In genomic region chr12:32829321-32830090, GRCm38 (mm10) we compare ENCODE assay signal across 14 mouse cellular contexts. TPM values are rescaled to one million over a fixed set of nuclear protein-coding genes. Genes with fewer than 3 reads are reported as not detected.
A peak's percentile ranks its signal among the peaks of the same experiment; 100 is the strongest.
DNase-seq lines count a peak whose midpoint lies in the region; ATAC-seq and TF ChIP-seq lines count a peak whose summit lies in the region.
"Had no signal": no experiment of that assay in that cellular context is flagged by ENCODE, and none has a peak within 500 bp of the region (broad histone marks: within the 10 kb centered on the region; RNA-seq: fewer than 3 reads in every experiment).

No protein-coding gene starts in this region.

- no peak overlapping the region for H3K4me3 ChIP-seq in gastrocnemius, adult 2 months
- H3K4me3 ChIP-seq in midbrain, embryonic 11.5 days (ENCODE audit: low read depth, low read length) = no peak overlapping the region
- H3K4me3 ChIP-seq in midbrain, embryonic 10.5 days = no peak overlapping the region
- no peak overlapping the region for H3K4me3 ChIP-seq in cerebellum, adult 2 months (replicated peaks; ENCODE audit: insufficient read depth, low read depth, low read length)
- H3K4me3 ChIP-seq: forebrain, embryonic 13.5 days; heart, embryonic 15.5 days; intestine, embryonic 15.5 days; neural tube, embryonic 15.5 days had no signal

- peak overlapping the region; percentile 79 for H3K27ac ChIP-seq in gastrocnemius, adult 2 months
- no peak overlapping the region for H3K27ac ChIP-seq in midbrain, embryonic 11.5 days (ENCODE audit: low read depth, low read length)
- H3K27ac ChIP-seq in midbrain, embryonic 10.5 days (replicated peaks) = no peak overlapping the region
- no peak overlapping the region for H3K27ac ChIP-seq in cerebellum, adult 2 months (ENCODE audit: insufficient read depth, low read length)
- H3K27ac ChIP-seq: forebrain, embryonic 13.5 days; heart, embryonic 15.5 days; intestine, embryonic 15.5 days; neural tube, embryonic 15.5 days had no signal

- peaks cover 3% of the 10 kb centered on the region; the same call in 1 of the 2 replicates for H3K36me3 ChIP-seq in midbrain, embryonic 11.5 days (ENCODE audit: control insufficient read depth, insufficient read depth, low read length)
- H3K36me3 ChIP-seq in midbrain, embryonic 10.5 days = peaks cover 64% of the 10 kb centered on the region
- H3K36me3 ChIP-seq: intestine, embryonic 15.5 days had no signal

- H3K9me3 ChIP-seq in midbrain, embryonic 11.5 days (ENCODE audit: control insufficient read depth, low read length) = no peaks in the 10 kb centered on the region
- no peaks in the 10 kb centered on the region for H3K9me3 ChIP-seq in midbrain, embryonic 10.5 days (replicated peaks)
- H3K9me3 ChIP-seq: forebrain, embryonic 13.5 days; heart, embryonic 15.5 days; intestine, embryonic 15.5 days; neural tube, embryonic 15.5 days had no signal

- H3K27me3 ChIP-seq in midbrain, embryonic 11.5 days (ENCODE audit: control insufficient read depth, insufficient read depth, low read length) = no peaks in the 10 kb centered on the region
- H3K27me3 ChIP-seq in midbrain, embryonic 10.5 days (ENCODE audit: low read depth, poor library complexity, severe bottlenecking) = no peaks in the 10 kb centered on the region
- no peaks in the 10 kb centered on the region for H3K27me3 ChIP-seq in cerebellum, adult 2 months (ENCODE audit: control insufficient read depth, insufficient read depth, low read length)
- H3K27me3 ChIP-seq: forebrain, embryonic 13.5 days; heart, embryonic 15.5 days; intestine, embryonic 15.5 days; neural tube, embryonic 15.5 days had no signal

- TF ChIP-seq POLR2A in cerebellum, adult 2 months (IDR thresholded peaks at IDR 0.05; ENCODE audit: borderline replicate concordance, insufficient read depth, low read length) = no peak

- H3K9ac ChIP-seq in midbrain, embryonic 11.5 days (ENCODE audit: low read length) = no peak overlapping the region
- H3K9ac ChIP-seq: forebrain, embryonic 13.5 days; heart, embryonic 15.5 days; intestine, embryonic 15.5 days; neural tube, embryonic 15.5 days had no signal

- intact Hi-C loops in gastrocnemius, adult 2 months (cut with DNase I) = loop anchor here (2.0 kb wide), 1 partner anchor 191 kb away; no protein-coding TSS in a partner anchor

- peak; percentile 45 for DNase-seq in gastrocnemius, adult 2 months
- no peak for DNase-seq in gastrocnemius, adult 18-20 months (ENCODE audit: low spot score)
- DNase-seq in midbrain, embryonic 11.5 days (ENCODE audit: low spot score, missing footprints) = peak; percentile 70
- no peak for DNase-seq in midbrain, embryonic 10.5 days (ENCODE audit: low spot score)
- DNase-seq in cerebellum, adult 2 months = peak; percentile 45 to 60
- peak; percentile 33 to 56 for DNase-seq in kidney, postnatal 25 days
- no peak for DNase-seq in heart, adult 18-20 months
- DNase-seq in lung, postnatal 25 days (ENCODE audit: low spot score) = no peak
- DNase-seq: layer of hippocampus, adult 9-11 months had no signal

- H3K4me1 ChIP-seq in midbrain, embryonic 11.5 days (ENCODE audit: control insufficient read depth, insufficient read depth, low read length) = peaks cover 3% of the 10 kb centered on the region
- peaks cover 5% of the 10 kb centered on the region for H3K4me1 ChIP-seq in midbrain, embryonic 10.5 days
- H3K4me1 ChIP-seq in cerebellum, adult 2 months (ENCODE audit: control insufficient read depth, insufficient read depth, low read length) = peaks cover 14% of the 10 kb centered on the region
- H3K4me1 ChIP-seq: intestine, embryonic 15.5 days had no signal

- 87% methylated on average over 9 of the region's 9 CpGs for WGBS in midbrain, embryonic 11.5 days
- 88% methylated on average over 9 of the region's 9 CpGs for WGBS in midbrain, embryonic 10.5 days
- 53% methylated on average over 9 of the region's 9 CpGs for WGBS in cerebellum, adult 2 months

- ATAC-seq in midbrain, embryonic 11.5 days (ENCODE audit: low FRiP score) = no peak
- ATAC-seq: forebrain, embryonic 13.5 days; intestine, embryonic 15.5 days had no signal

- TF ChIP-seq CTCF in gastrocnemius, adult 2 months (IDR thresholded peaks at IDR 0.05) = no peak
- no peak for TF ChIP-seq CTCF in cerebellum, adult 2 months (IDR thresholded peaks at IDR 0.05; ENCODE audit: borderline replicate concordance, insufficient read depth, low read depth, low read length)

- H3K4me2 ChIP-seq in midbrain, embryonic 11.5 days = no peak overlapping the region
- H3K4me2 ChIP-seq: forebrain, embryonic 13.5 days; heart, embryonic 15.5 days; intestine, embryonic 15.5 days; liver, embryonic 11.5 days; neural tube, embryonic 15.5 days had no signal

RNA-seq across cellular contexts. Expression of gene Nampt, which starts 10.2 kb away (rescaled TPM):
- 10 to 100 TPM; 90.3 to 94.4 TPM for total RNA-seq in gastrocnemius, adult 2 months (2021)
- total RNA-seq in gastrocnemius, adult 18-20 months (2021) = 10 to 100 TPM; 74.1 to 88.1 TPM
- 43.4 and 44.3 TPM in 2 replicates for polyA plus RNA-seq in midbrain, embryonic 11.5 days (2014; fragmentation: Nextera tagmentation; extraction: Ambion mirVana)
- 36.0 and 40.9 TPM in 2 replicates for polyA plus RNA-seq in midbrain, embryonic 10.5 days (2016; fragmentation: Nextera tagmentation; extraction: Ambion mirVana)
- 29.8 and 30.2 TPM in 2 replicates for polyA plus RNA-seq in cerebellum, adult 2 months (2012; rRNA removed)
- total RNA-seq in heart, adult 18-20 months (2021) = 100 to 1,000 TPM; 127 to 137 TPM

Comparison
In these comparisons a context has a peak if more than half of its experiments do, and no peak if none do; other contexts are left out.
1. DNase-seq: peak in gastrocnemius, adult 2 months (single experiment), midbrain, embryonic 11.5 days (single experiment), cerebellum, adult 2 months (2 of 2) and kidney, postnatal 25 days (2 of 2); none in gastrocnemius, adult 18-20 months (single experiment), midbrain, embryonic 10.5 days (single experiment), heart, adult 18-20 months (0 of 2) and lung, postnatal 25 days (single experiment).